Mouse (Mus musculus) left cerebral cortex, postnatal 4 days (tissue): Measurements from ENCODE around the gene Atp5f1. TPM values are rescaled to one million over a fixed set of nuclear protein-coding genes. Genes with fewer than 3 reads are reported as not detected.
"Not testable (repeated sequence)": the region's sequence is repeated elsewhere in the genome, so short reads cannot be mapped to it uniquely, and the experiment has no call there.

ENCODE experiments used
- DNase-seq: peaks from one replicate; pipeline ENCODE4 v3.0.0-alpha.2; 2022
- intact Hi-C: fragments of 180-260 bp; cut with DNase I; formaldehyde crosslinking; loops from one replicate; pipeline ENCODE4 v1.15.1; 2025
- total RNA-seq, 2 experiments: library from RNA; stranded (reverse); gene quantifications; 2 replicates each; pipeline ENCODE4 v1.2.3; 2021

Atp5f1 gene
- total RNA-seq, 2 experiments from 2014 or later = 255 TPM

DNA sequence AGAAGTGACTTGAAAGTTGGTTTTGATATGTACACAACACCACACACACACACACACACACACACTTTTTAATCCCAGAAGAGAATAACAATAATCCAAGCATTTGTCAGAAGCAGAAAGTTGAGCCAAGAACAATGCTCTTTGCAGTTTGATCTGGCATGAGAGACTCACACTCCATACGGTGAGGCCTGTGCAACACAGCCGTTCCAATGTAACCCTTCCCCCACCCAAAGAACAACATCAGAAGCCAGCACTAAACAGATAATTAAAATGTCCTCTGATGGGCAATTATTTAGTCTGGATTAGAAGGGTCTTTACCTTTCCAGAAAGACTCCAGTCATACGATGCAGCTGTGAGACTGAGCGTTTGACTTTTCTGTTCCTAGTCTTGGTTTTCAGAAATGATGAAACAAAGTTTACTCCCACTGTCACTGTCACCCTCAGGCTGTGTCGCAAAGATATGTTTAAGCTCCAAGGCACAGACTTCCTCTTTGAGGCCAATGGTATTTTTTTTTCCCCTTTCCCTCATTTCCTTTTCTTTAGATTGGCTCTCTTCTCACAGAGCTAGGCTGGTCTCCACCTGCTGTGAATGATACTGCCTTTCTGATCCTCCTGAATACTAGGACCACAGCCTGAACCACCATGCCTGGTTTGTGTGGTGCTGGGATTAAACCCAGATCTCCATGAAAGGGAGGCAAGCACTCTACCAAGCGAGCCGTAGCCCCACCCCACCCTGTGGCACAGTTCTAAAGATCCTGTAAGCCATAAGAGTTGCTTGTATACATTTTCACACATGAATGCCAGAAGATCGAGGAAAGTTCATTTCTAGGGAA, 27.4 kb downstream of the Atp5f1 start, which contains the start of gene I830077J02Rik:
TSS of gene I830077J02Rik (minus strand) at position 425 of the 832 bp plus-strand sequence.
- DNase-seq = no peak
- intact Hi-C loops = no loop called here

- intact Hi-C loops = no loop called here
- no peak for DNase-seq
Measured at GRCm38 (mm10) chr3:105931095-105931494, 28.8 kb downstream of the Atp5f1 start.

GRCm38 (mm10) chr3:105929821-105930220, 30.1 kb downstream of the Atp5f1 start:
- intact Hi-C loops = no loop called here
- no peak for DNase-seq

DNA sequence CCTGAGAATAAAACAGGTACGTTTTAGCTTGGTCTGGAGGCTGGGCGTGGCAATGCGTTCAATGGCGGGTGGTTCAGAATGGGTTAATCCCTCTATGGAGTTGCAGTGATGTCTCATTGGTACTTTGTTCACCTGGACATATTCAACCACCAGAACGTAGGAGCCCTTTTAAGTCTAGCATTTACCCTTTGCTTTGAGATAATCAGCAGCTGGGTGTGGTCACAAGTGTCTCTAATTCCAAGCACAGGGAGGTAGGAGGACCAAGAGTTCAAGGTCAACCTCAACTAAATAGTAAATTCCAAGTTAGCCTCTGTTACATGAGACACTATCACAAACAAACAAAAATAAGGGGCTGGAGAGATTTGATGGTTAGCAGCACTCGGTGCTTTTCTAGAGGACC, 31.1 kb downstream of the Atp5f1 start:
- intact Hi-C loops = no loop called here
- DNase-seq = no peak

GRCm38 (mm10) chr3:105928195-105928569, 31.7 kb downstream of the Atp5f1 start:
- no peak for DNase-seq
- intact Hi-C loops = no loop called here

- intact Hi-C loops = no loop called here
- no peak for DNase-seq
Measured at GRCm38 (mm10) chr3:105927561-105928194, 32.2 kb downstream of the Atp5f1 start.

GRCm38 (mm10) chr3:105924616-105925015, 35.3 kb downstream of the Atp5f1 start:
- intact Hi-C loops = no loop called here

GRCm38 (mm10) chr3:105921959-105922358, 37.9 kb downstream of the Atp5f1 start:
- intact Hi-C loops = no loop called here
- no peak for DNase-seq

More at GRCm38 (mm10) chr3:105924616-105925015, 35.3 kb downstream of the Atp5f1 start:
- DNase-seq = no peak

DNA sequence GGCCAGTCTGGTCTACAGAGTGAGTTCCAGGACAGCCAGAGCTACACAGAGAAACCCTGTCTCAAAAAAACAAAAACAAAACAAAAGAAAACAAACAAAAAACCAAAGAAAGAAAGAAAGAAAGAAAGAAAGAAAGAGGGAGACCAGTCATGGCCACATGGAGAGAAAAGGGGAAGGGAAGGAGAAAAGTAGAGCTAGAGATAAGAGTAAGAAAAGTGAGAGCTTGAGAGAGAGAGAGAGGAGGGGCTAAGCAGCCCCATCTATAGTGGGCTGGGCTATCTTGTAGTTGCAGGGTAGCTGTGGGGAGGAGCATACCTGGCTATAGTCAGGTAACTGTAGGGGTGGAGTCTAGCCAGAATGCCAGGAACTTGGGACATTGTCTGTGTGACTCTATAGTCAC, 39.2 kb downstream of the Atp5f1 start:
- DNase-seq, intact Hi-C loops: not testable (repeated sequence)

DNA sequence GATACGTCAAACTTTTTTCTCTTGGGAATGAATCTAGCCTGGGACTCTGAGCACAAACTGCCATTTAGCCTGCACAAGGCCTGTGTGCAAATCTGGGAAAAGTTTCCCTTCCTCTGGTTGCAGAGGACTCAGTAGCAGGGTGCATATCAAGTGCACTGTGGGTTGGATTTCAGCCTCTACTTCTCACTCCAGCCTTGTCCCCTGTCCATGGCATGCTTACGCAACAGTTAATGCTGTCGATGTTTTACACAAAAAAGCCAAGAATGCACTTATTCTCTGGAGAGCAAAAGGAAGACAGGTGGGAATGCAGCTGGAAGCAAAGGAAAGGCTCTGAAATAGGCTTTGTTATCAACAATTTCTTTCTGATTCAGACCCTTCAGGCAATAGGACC, 41.5 kb downstream of the Atp5f1 start:
- intact Hi-C loops = no loop called here
- no peak for DNase-seq

GRCm38 (mm10) chr3:105917656-105918354, 42.1 kb downstream of the Atp5f1 start:
- intact Hi-C loops = no loop called here
- no peak for DNase-seq

DNA sequence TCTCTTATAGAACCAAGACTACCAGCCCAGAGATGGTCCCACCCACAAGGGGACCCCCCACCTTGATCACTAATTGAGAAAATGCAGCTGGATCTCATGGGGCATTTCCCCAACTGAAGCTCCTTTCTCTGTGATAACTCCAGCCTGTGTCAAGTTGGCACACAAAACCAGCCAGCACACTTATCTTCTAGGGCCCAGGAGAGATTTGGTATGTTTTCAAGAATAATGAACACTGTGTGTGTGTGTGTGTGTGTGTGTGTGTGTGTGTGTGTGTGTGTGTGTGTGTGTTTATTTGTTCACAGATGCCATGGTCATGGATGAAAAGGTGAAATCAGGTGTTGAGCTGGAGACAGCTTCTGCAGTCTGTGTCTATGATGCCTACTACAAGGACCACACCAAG, 43.4 kb downstream of the Atp5f1 start:
- DNase-seq, intact Hi-C loops: not testable (repeated sequence)

DNA sequence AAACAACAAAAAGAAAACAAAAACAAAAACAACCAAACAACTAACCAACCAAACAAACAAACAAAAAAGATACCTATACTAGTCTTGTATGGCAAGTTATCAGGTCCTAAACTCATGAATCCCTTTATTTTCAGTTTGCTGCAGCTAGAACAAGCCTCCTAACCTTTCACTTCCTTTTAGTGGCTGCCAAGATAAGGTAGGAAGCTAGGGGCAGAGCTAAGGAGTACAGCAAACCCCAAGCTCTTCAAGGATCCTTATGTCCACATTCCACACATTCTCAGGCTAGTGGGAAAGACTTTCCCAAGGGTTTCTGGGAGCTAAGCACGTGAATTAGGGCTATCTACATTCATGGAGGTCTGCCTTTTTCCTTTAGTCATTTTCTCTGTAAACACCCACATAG, 44.6 kb downstream of the Atp5f1 start:
- no peak for DNase-seq
- intact Hi-C loops = no loop called here

- intact Hi-C loops = no loop called here
- no peak for DNase-seq
Measured at GRCm38 (mm10) chr3:105913839-105914681, 45.8 kb downstream of the Atp5f1 start.

- DNase-seq = no peak
- intact Hi-C loops = no loop called here
Measured at GRCm38 (mm10) chr3:105912097-105912880, 47.6 kb downstream of the Atp5f1 start.

DNA sequence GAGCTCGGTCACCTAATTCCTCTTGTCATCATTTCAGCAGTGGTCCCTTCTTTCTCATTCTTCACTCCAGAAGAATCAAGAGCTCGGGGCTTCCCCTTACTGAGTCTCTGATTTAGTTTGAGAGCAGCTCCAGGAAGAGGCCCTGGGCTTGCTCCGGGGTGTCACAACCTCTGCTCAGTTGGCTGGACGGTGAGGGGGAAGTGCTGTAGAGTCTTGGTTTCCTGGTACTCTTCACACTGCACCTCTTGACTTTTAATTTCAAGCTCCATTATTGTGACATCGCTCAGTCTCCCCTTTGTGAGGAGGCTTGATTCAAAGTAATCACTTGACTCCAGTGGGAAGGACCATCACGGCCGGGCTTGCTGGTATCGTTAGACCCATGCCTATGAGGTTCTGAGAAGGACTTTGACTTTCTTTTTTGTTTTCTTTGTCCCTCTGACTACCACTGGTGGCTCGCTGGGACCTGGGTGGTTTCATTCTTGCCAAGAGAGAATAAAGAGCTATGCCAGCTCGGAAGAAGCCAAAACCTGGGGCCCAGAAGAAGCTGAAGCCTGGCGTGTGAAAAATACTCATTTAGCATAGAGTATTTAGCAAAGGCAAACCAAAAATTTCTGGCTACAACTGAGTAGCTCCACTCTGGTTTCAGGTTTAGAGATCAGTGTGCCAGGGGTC, 49.2 kb downstream of the Atp5f1 start:
- DNase-seq = no peak
- intact Hi-C loops = no loop called here

DNA sequence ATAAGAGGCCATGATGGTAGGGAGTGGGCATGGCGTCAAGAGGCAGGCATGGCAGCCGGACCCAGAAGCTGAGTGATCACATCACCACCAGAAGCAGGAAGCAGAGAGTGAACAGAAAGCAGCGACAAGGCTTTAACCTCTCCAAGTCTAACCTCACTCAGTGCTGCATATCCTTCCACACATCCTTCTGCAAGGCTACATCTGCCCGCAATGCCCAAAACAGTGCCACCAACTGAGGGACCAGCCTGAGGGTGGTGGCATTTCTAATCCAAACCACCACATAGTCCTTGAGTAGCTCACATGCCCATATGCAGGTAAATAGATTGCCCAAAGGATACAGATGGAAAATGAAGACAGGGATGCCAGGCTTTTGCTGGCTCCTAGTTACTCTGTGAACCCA, 50.9 kb downstream of the Atp5f1 start:
- DNase-seq = no peak
- intact Hi-C loops = no loop called here

DNA sequence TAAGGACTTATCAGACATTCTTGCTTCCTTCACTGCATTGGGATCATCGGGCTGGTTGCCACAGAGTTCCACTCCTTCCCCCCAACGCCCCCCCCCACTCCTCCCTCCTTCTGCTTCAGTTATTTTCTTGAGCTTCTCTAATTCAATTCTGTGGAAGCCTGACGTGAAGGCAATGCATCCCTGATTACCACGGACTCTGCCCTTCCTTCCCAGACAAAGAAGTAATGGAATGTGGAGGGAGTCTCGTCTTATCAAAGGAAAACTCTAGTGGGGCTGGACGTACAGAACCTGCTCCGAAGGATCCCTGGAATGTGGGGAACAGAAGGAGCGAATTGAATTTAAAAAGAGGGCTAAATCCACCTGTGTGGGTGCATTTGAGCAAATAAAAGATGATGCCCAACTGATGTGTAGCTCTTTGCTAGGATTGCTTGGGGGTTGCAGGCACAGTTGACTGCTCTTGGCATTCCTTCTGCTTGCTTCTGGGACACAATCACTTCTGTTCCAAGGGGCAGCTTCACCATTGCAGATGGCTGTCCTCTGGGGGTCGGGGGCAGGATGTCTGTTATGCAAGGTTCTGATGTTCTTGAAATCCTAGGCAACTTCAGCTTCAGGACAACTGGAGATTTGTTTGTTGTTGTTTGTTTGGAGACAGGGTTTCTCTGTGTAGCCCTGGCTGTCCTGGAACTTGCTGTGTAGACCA, 51.8 kb downstream of the Atp5f1 start:
- no peak for DNase-seq
- intact Hi-C loops = no loop called here

GRCm38 (mm10) chr3:105904721-105905120, 55.2 kb downstream of the Atp5f1 start:
- intact Hi-C loops = loop anchor here (5.0 kb wide), 1 partner anchor 232 kb away; no protein-coding TSS in a partner anchor
- no peak for DNase-seq
